Comparison of ENCODE assay signal across 13 mouse cellular contexts in the genomic region with DNA sequence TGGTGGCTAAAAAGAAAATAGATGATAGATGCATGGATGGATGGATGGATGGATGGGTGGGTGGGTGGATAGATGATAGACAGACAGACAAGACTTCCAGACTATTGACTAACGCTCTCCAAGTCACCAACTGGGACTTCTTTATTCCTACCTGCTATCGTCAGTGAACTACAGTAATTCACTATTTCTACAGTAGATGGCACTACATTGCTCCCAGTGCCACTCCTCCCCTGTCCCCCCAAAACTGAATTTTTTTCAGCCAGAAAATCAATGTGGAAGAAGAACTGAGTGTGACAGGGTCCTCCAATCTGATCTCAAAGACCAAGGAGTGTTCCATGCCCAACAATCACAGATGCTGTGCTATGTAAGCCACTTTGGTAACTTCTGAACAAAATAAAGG. TPM values are rescaled to one million over a fixed set of nuclear protein-coding genes. Genes with fewer than 3 reads are reported as not detected.
DNase-seq lines count a peak whose midpoint lies in the region; ATAC-seq and TF ChIP-seq lines count a peak whose summit lies in the region.
"Had no signal": no experiment of that assay in that cellular context is flagged by ENCODE, and none has a peak within 500 bp of the region (broad histone marks: within the 10 kb centered on the region; RNA-seq: fewer than 3 reads in every experiment).

No protein-coding gene starts in this region.

- peak; percentile 14 for DNase-seq in kidney, adult 9 months
- no peak for DNase-seq in kidney, postnatal 25 days
- DNase-seq in spleen, adult 2 months (ENCODE audit: low read depth in 1 of 2, low spot score in 2 of 2), result no peak
- no peak for DNase-seq in spleen, postnatal 10 days (ENCODE audit: low spot score in 2 of 2)
- peak; percentile 58 for DNase-seq in R1 (ENCODE audit: low read depth, low spot score)
- peak; percentile 60 for DNase-seq in splenic B cell, adult 2 months (ENCODE audit: low read depth, low spot score)
- no peak for DNase-seq in forebrain, embryonic 14.5 days (ENCODE audit: low spot score)
- DNase-seq: cerebellum, adult 9-10 months had no signal

- H3K4me3 ChIP-seq in spleen, adult 2 months (ENCODE audit: extremely low read depth, insufficient read depth, insufficient read length), result no peak overlapping the region
- H3K4me3 ChIP-seq in heart, embryonic 12.5 days, result no peak overlapping the region
- H3K4me3 ChIP-seq in forebrain, embryonic 14.5 days (ENCODE audit: low read depth, low read length), result no peak overlapping the region
- H3K4me3 ChIP-seq: intestine, embryonic 15.5 days; limb, embryonic 15.5 days; midbrain, embryonic 13.5 days; neural tube, embryonic 15.5 days had no signal

- TF ChIP-seq POLR2A in spleen, adult 2 months (IDR thresholded peaks at IDR 0.05; ENCODE audit: low read depth, low read length), result no peak

- no peak overlapping the region for H3K9ac ChIP-seq in heart, embryonic 12.5 days
- H3K9ac ChIP-seq in forebrain, embryonic 14.5 days (ENCODE audit: low read length), result no peak overlapping the region
- H3K9ac ChIP-seq: intestine, embryonic 15.5 days; limb, embryonic 15.5 days; midbrain, embryonic 13.5 days; neural tube, embryonic 15.5 days had no signal

- peak; percentile 16; the same call in 1 of the 2 replicates for TF ChIP-seq CTCF in spleen, adult 2 months (IDR thresholded peaks at IDR 0.05; ENCODE audit: extremely low read depth, insufficient read depth, insufficient read length, insufficient replicate concordance)

- WGBS in spleen, adult 2 months, result 31% methylated on average over 2 of the region's 2 CpGs
- WGBS in heart, embryonic 12.5 days, result 75% methylated on average over 2 of the region's 2 CpGs
- 45% methylated on average over 2 of the region's 2 CpGs for whole genome bisulfite sequencing in forebrain, embryonic 14.5 days

- ATAC-seq in heart, embryonic 12.5 days (ENCODE audit: insufficient number of reproducible peaks, low FRiP score), result no peak
- no peak for ATAC-seq in forebrain, embryonic 14.5 days
- ATAC-seq: intestine, embryonic 15.5 days; midbrain, embryonic 13.5 days had no signal

- H3K9me3 ChIP-seq in heart, embryonic 12.5 days (replicated peaks), result no peaks in the 10 kb centered on the region
- no peaks in the 10 kb centered on the region for H3K9me3 ChIP-seq in forebrain, embryonic 14.5 days (replicated peaks; ENCODE audit: control insufficient read depth, low read length)
- H3K9me3 ChIP-seq: intestine, embryonic 15.5 days; limb, embryonic 15.5 days; midbrain, embryonic 13.5 days; neural tube, embryonic 15.5 days had no signal

- no peak overlapping the region for H3K27ac ChIP-seq in spleen, adult 2 months (ENCODE audit: insufficient read depth, low read length)
- no peak overlapping the region for H3K27ac ChIP-seq in heart, embryonic 12.5 days (ENCODE audit: poor library complexity, severe bottlenecking)
- no peak overlapping the region for H3K27ac ChIP-seq in forebrain, embryonic 14.5 days (ENCODE audit: low read depth, low read length)
- H3K27ac ChIP-seq: intestine, embryonic 15.5 days; limb, embryonic 15.5 days; midbrain, embryonic 13.5 days; neural tube, embryonic 15.5 days had no signal

- no peaks in the 10 kb centered on the region for H3K36me3 ChIP-seq in spleen, adult 2 months (ENCODE audit: control insufficient read depth, insufficient read depth, low read length)
- no peaks in the 10 kb centered on the region for H3K36me3 ChIP-seq in splenic B cell, adult 2 months (ENCODE audit: control insufficient read depth, insufficient read depth, low read length, poor library complexity, severe bottlenecking)
- no peaks in the 10 kb centered on the region for H3K36me3 ChIP-seq in heart, embryonic 12.5 days
- no peaks in the 10 kb centered on the region for H3K36me3 ChIP-seq in forebrain, embryonic 14.5 days (ENCODE audit: control insufficient read depth, insufficient read depth, low read length)
- H3K36me3 ChIP-seq: intestine, embryonic 15.5 days; limb, embryonic 15.5 days; midbrain, embryonic 13.5 days; neural tube, embryonic 15.5 days had no signal

- H3K4me1 ChIP-seq in spleen, adult 2 months (ENCODE audit: control insufficient read depth, insufficient read depth, insufficient read length), result peaks cover 14% of the 10 kb centered on the region; the same call in 1 of the 2 replicates
- 0 out of 2 replicates have a peak, but pooled peaks cover 6% of the 10 kb centered on the region for H3K4me1 ChIP-seq in heart, embryonic 12.5 days (replicated peaks)
- H3K4me1 ChIP-seq in forebrain, embryonic 14.5 days (ENCODE audit: control insufficient read depth, insufficient read depth, low read length), result no peaks in the 10 kb centered on the region
- H3K4me1 ChIP-seq: limb, embryonic 15.5 days; midbrain, embryonic 13.5 days; neural tube, embryonic 15.5 days had no signal

- H3K27me3 ChIP-seq in spleen, adult 2 months (ENCODE audit: control insufficient read depth, insufficient read depth, low read length), result no peaks in the 10 kb centered on the region
- H3K27me3 ChIP-seq in splenic B cell, adult 2 months (ENCODE audit: control insufficient read depth, insufficient read depth, low read length, poor library complexity, severe bottlenecking), result no peaks in the 10 kb centered on the region
- H3K27me3 ChIP-seq in heart, embryonic 12.5 days (replicated peaks), result no peaks in the 10 kb centered on the region
- no peaks in the 10 kb centered on the region for H3K27me3 ChIP-seq in forebrain, embryonic 14.5 days (replicated peaks; ENCODE audit: control insufficient read depth, insufficient read depth, low read length)
- H3K27me3 ChIP-seq: intestine, embryonic 15.5 days; limb, embryonic 15.5 days; midbrain, embryonic 13.5 days; neural tube, embryonic 15.5 days had no signal

- H3K4me2 ChIP-seq in heart, embryonic 12.5 days, result no peak overlapping the region
- H3K4me2 ChIP-seq in forebrain, embryonic 14.5 days (ENCODE audit: low read length), result no peak overlapping the region
- H3K4me2 ChIP-seq: intestine, embryonic 15.5 days; limb, embryonic 15.5 days; midbrain, embryonic 13.5 days; neural tube, embryonic 15.5 days had no signal

RNA-seq across cellular contexts. Expression of a gene that starts 25.5 kb away (rescaled TPM):
- 40.7 and 46.7 TPM in 2 replicates for polyA plus RNA-seq in spleen, adult 2 months (2012; rRNA removed)
- polyA plus RNA-seq in heart, embryonic 12.5 days (2016; fragmentation: Nextera tagmentation; extraction: Ambion mirVana), result 39.5 and 40.8 TPM in 2 replicates
- polyA plus RNA-seq in forebrain, embryonic 14.5 days (2014; fragmentation: Nextera tagmentation; extraction: Ambion mirVana), result 34.5 and 50.2 TPM in 2 replicates

RNA-seq across cellular contexts. Expression of a gene that starts 30.6 kb away (rescaled TPM):
- 11.3 and 12.9 TPM in 2 replicates for polyA plus RNA-seq in spleen, adult 2 months (2012; rRNA removed)
- polyA plus RNA-seq in heart, embryonic 12.5 days (2016; fragmentation: Nextera tagmentation; extraction: Ambion mirVana), result 22.7 TPM in 2 replicates
- polyA plus RNA-seq in forebrain, embryonic 14.5 days (2014; fragmentation: Nextera tagmentation; extraction: Ambion mirVana), result 46.6 and 54.6 TPM in 2 replicates

RNA-seq across cellular contexts. Expression of a gene that starts 37.7 kb away (rescaled TPM):
- polyA plus RNA-seq in spleen, adult 2 months (2012; rRNA removed), result 0.40 and 0.82 TPM in 2 replicates
- polyA plus RNA-seq in heart, embryonic 12.5 days (2016; fragmentation: Nextera tagmentation; extraction: Ambion mirVana), result 0.26 TPM in 1 of 2 replicates, not detected in the other
- 0.53 and 1.0 TPM in 2 replicates for polyA plus RNA-seq in forebrain, embryonic 14.5 days (2014; fragmentation: Nextera tagmentation; extraction: Ambion mirVana)

Comparison
In these comparisons a context has a peak if more than half of its experiments do, and no peak if none do; other contexts are left out.
1. DNase-seq: peak in kidney, adult 9 months (single experiment), R1 (single experiment) and splenic B cell, adult 2 months (single experiment); none in kidney, postnatal 25 days (0 of 2), spleen, adult 2 months (0 of 2), spleen, postnatal 10 days (0 of 2) and forebrain, embryonic 14.5 days (single experiment).